Mouse (Mus musculus): ENCODE data around the gene Gm49355.

The Gm49355 gene

GRCm38 (mm10) chr14:12342458-12343131 lies 58.8 kb downstream of the Gm49355 start:
- DNase-seq (ENCODE audit: low spot score in 2 of 2): no peak

- DNase-seq (ENCODE audit: low spot score in 2 of 2): no peak
Observed at GRCm38 (mm10) chr14:12343451-12343941, 59.7 kb downstream of the Gm49355 start.

GRCm38 (mm10) chr14:12344061-12344745 lies 60.4 kb downstream of the Gm49355 start:
- no peak for DNase-seq (ENCODE audit: low spot score in 2 of 2)

GRCm38 (mm10) chr14:12344746-12345240 lies 61.0 kb downstream of the Gm49355 start:
- DNase-seq (ENCODE audit: low spot score in 2 of 2): no peak

- no peak for DNase-seq (ENCODE audit: low spot score in 2 of 2)
Observed at GRCm38 (mm10) chr14:12345241-12345921, 61.6 kb downstream of the Gm49355 start.

GRCm38 (mm10) chr14:12346011-12346864 lies 62.5 kb downstream of the Gm49355 start:
- DNase-seq (ENCODE audit: low spot score in 2 of 2): no peak

GRCm38 (mm10) chr14:12346865-12347600 lies 63.3 kb downstream of the Gm49355 start:
- DNase-seq (ENCODE audit: low spot score in 2 of 2): no peak

- no peak for DNase-seq (ENCODE audit: low spot score in 2 of 2)
Observed at GRCm38 (mm10) chr14:12348089-12348488, 64.3 kb downstream of the Gm49355 start, which contains the start of gene Fezf2. Gene Fezf2 (minus strand): TSS chr14:12348189.

- DNase-seq (ENCODE audit: low spot score in 2 of 2): no peak
Observed at GRCm38 (mm10) chr14:12349334-12350090, 65.7 kb downstream of the Gm49355 start.

GRCm38 (mm10) chr14:12350271-12350916 lies 66.6 kb downstream of the Gm49355 start:
- no peak for DNase-seq (ENCODE audit: low spot score in 2 of 2)

All from spleen, postnatal 36 days (tissue).